22 mouse cellular contexts compared by ENCODE assay signal in genomic region chr2:103081706-103082105, GRCm38 (mm10). TPM values are rescaled to one million over a fixed set of nuclear protein-coding genes. Genes with fewer than 3 reads are reported as not detected.
DNase-seq lines count a peak whose midpoint lies in the region; ATAC-seq and TF ChIP-seq lines count a peak whose summit lies in the region.
"Had no signal": no experiment of that assay in that cellular context is flagged by ENCODE, and none has a peak within 500 bp of the region (broad histone marks: within the 10 kb centered on the region; RNA-seq: fewer than 3 reads in every experiment).

No protein-coding gene starts in this region.

- ATAC-seq in liver, embryonic 11.5 days (replicated peaks; ENCODE audit: low FRiP score), result no peak
- ATAC-seq in midbrain, embryonic 11.5 days (ENCODE audit: low FRiP score), result no peak
- ATAC-seq: CD4-positive, CD25-positive, alpha-beta regulatory T cell, adult 4 months; forebrain, embryonic 14.5 days; forebrain, embryonic 16.5 days had no signal

- H3K27me3 ChIP-seq in liver, adult 2 months (ENCODE audit: control insufficient read depth, insufficient read depth, low read length), result no peaks in the 10 kb centered on the region
- H3K27me3 ChIP-seq in liver, embryonic 11.5 days (replicated peaks; ENCODE audit: control insufficient read depth, insufficient read depth, low read length), result no peaks in the 10 kb centered on the region
- H3K27me3 ChIP-seq in spleen, adult 2 months (ENCODE audit: control insufficient read depth, insufficient read depth, low read length), result no peaks in the 10 kb centered on the region
- H3K27me3 ChIP-seq in CH12.LX (replicated peaks), result no peaks in the 10 kb centered on the region
- no peaks in the 10 kb centered on the region for H3K27me3 ChIP-seq in midbrain, embryonic 11.5 days (ENCODE audit: control insufficient read depth, insufficient read depth, low read length)
- H3K27me3 ChIP-seq: embryonic facial prominence, embryonic 13.5 days; embryonic facial prominence, embryonic 15.5 days; forebrain, embryonic 12.5 days had no signal

- no peak for TF ChIP-seq RAD21 in CH12.LX (IDR thresholded peaks at IDR 0.05; ENCODE audit: low read depth, low read length)

- H3K4me2 ChIP-seq in liver, embryonic 11.5 days, result no peak overlapping the region
- peak overlapping the region; percentile 29; the same call in 1 of the 2 replicates for H3K4me2 ChIP-seq in CH12.LX (ENCODE audit: insufficient read depth, low read depth, poor library complexity, severe bottlenecking)
- no peak overlapping the region for H3K4me2 ChIP-seq in midbrain, embryonic 11.5 days
- H3K4me2 ChIP-seq: embryonic facial prominence, embryonic 13.5 days; embryonic facial prominence, embryonic 15.5 days; forebrain, embryonic 12.5 days had no signal

- TF ChIP-seq EP300 in CH12.LX (IDR thresholded peaks at IDR 0.05; ENCODE audit: low read length), result no peak

- peaks cover 8% of the 10 kb centered on the region; the same call in 1 of the 2 replicates for H3K79me2 ChIP-seq in liver, adult 2 months (ENCODE audit: control insufficient read depth, insufficient read depth, low read length)
- peaks cover 27% of the 10 kb centered on the region for H3K79me2 ChIP-seq in CH12.LX (replicated peaks; ENCODE audit: control insufficient read depth, extremely low read depth, insufficient read depth, poor library complexity, severe bottlenecking)

- H3K27ac ChIP-seq in liver, adult 2 months (replicated peaks; ENCODE audit: insufficient read depth, low read depth, low read length), result peak overlapping the region; percentile 93
- no peak overlapping the region for H3K27ac ChIP-seq in liver, embryonic 11.5 days (ENCODE audit: low read depth, low read length)
- 0 out of 2 replicates have a peak overlapping the region, but pooled peaks have one; percentile 20 for H3K27ac ChIP-seq in spleen, adult 2 months (ENCODE audit: insufficient read depth, low read length)
- H3K27ac ChIP-seq in CH12.LX (ENCODE audit: insufficient read depth, low read depth), result no peak overlapping the region
- no peak overlapping the region for H3K27ac ChIP-seq in midbrain, embryonic 11.5 days (ENCODE audit: low read depth, low read length)
- H3K27ac ChIP-seq: embryonic facial prominence, embryonic 13.5 days; embryonic facial prominence, embryonic 15.5 days; forebrain, embryonic 10.5 days; forebrain, embryonic 12.5 days had no signal

- H3K9me3 ChIP-seq in liver, embryonic 11.5 days (ENCODE audit: control insufficient read depth, low read length), result no peaks in the 10 kb centered on the region
- no peaks in the 10 kb centered on the region for H3K9me3 ChIP-seq in CH12.LX (replicated peaks; ENCODE audit: low read length)
- H3K9me3 ChIP-seq in midbrain, embryonic 11.5 days (ENCODE audit: control insufficient read depth, low read length), result no peaks in the 10 kb centered on the region
- H3K9me3 ChIP-seq: embryonic facial prominence, embryonic 13.5 days; embryonic facial prominence, embryonic 15.5 days; forebrain, embryonic 10.5 days; forebrain, embryonic 12.5 days had no signal

- 10% methylated on average over 5 of the region's 5 CpGs for WGBS in liver, adult 2 months
- 67% methylated on average over 5 of the region's 5 CpGs for whole genome bisulfite sequencing in liver, embryonic 11.5 days
- 82% methylated on average over 5 of the region's 5 CpGs for WGBS in spleen, adult 2 months
- 93% methylated on average over 5 of the region's 5 CpGs for WGBS in midbrain, embryonic 11.5 days

- no peak for TF ChIP-seq POLR2A in liver, adult 2 months (IDR thresholded peaks at IDR 0.05; ENCODE audit: extremely low read depth, insufficient read depth, low read length)
- no peak for TF ChIP-seq POLR2A in spleen, adult 2 months (IDR thresholded peaks at IDR 0.05; ENCODE audit: low read depth, low read length)
- TF ChIP-seq POLR2A in CH12.LX (IDR thresholded peaks at IDR 0.05; ENCODE audit: low read depth, low read length), result no peak

- no peak overlapping the region; the same call in 1 of the 2 replicates for H3K4me3 ChIP-seq in liver, adult 2 months (ENCODE audit: insufficient read depth, low read depth, low read length)
- no peak overlapping the region for H3K4me3 ChIP-seq in liver, embryonic 11.5 days (ENCODE audit: low read depth, low read length)
- no peak overlapping the region for H3K4me3 ChIP-seq in spleen, adult 2 months (ENCODE audit: extremely low read depth, insufficient read depth, insufficient read length)
- H3K4me3 ChIP-seq in CH12.LX (replicated peaks in 1 of 3; ENCODE audit: low read depth in 2 of 3, low read length in 2 of 3, poor library complexity in 1 of 3), result no peak overlapping the region
- no peak overlapping the region for H3K4me3 ChIP-seq in midbrain, embryonic 11.5 days (ENCODE audit: low read depth, low read length)
- H3K4me3 ChIP-seq: embryonic facial prominence, embryonic 13.5 days; embryonic facial prominence, embryonic 15.5 days; erythroblast, embryonic 14.5 days; forebrain, embryonic 10.5 days; forebrain, embryonic 12.5 days had no signal

- no peak for TF ChIP-seq CTCF in liver, adult 2 months (IDR thresholded peaks at IDR 0.05; ENCODE audit: low read depth, low read length)
- TF ChIP-seq CTCF in spleen, adult 2 months (IDR thresholded peaks at IDR 0.05; ENCODE audit: extremely low read depth, insufficient read depth, insufficient read length, insufficient replicate concordance), result no peak
- TF ChIP-seq CTCF in CH12.LX (conservative IDR thresholded peaks at IDR 0.05 in 1 of 2, IDR thresholded peaks at IDR 0.05 in 1 of 2; ENCODE audit: low read depth in 2 of 2, low read length in 2 of 2), result no peak

- H3K36me3 ChIP-seq in liver, adult 2 months (ENCODE audit: control insufficient read depth, insufficient read depth, low read length), result peaks cover 4% of the 10 kb centered on the region
- no peaks in the 10 kb centered on the region for H3K36me3 ChIP-seq in liver, embryonic 11.5 days (ENCODE audit: control insufficient read depth, insufficient read depth, low read length)
- no peaks in the 10 kb centered on the region for H3K36me3 ChIP-seq in spleen, adult 2 months (ENCODE audit: control insufficient read depth, insufficient read depth, low read length)
- peaks cover 39 to 74% of the 10 kb centered on the region in 2 experiments for H3K36me3 ChIP-seq in CH12.LX (replicated peaks in 1 of 2; ENCODE audit: control insufficient read depth in 1 of 2, insufficient read depth in 1 of 2, low read length in 1 of 2)
- no peaks in the 10 kb centered on the region for H3K36me3 ChIP-seq in midbrain, embryonic 11.5 days (ENCODE audit: control insufficient read depth, insufficient read depth, low read length)
- H3K36me3 ChIP-seq: embryonic facial prominence, embryonic 15.5 days; forebrain, embryonic 10.5 days; forebrain, embryonic 12.5 days had no signal

- dilution Hi-C loops in CH12.LX (cut with MboI; ENCODE audit: extremely low pct_ligation_motif_present, extremely low pct_unique_long_range_greater_than_20kb, low sequenced_read_pairs), result no loop called here

- peak; percentile 88 for DNase-seq in liver, adult 2 months (ENCODE audit: extremely low read depth, low read depth, low spot score)
- DNase-seq in liver, embryonic 11.5 days (ENCODE audit: low spot score), result no peak
- no peak for DNase-seq in spleen, adult 2 months (ENCODE audit: low read depth in 1 of 2, low spot score in 2 of 2)
- DNase-seq in spleen, adult 12 weeks (ENCODE audit: low spot score), result no peak
- DNase-seq in CH12.LX (ENCODE audit: extremely low read depth) (no peak), adipocyte (ENCODE audit: low spot score) (peak; percentile 54)
- DNase-seq in B cell, adult 2 months, result no peak
- DNase-seq in midbrain, embryonic 11.5 days (ENCODE audit: low spot score, missing footprints), result no peak
- DNase-seq: adrenal gland, adult 8-10 months; cerebellum, adult 11 months; cerebellum, adult 8-10 months; cerebellum, adult 9-11 months; cerebellum, postnatal 36 days; embryo, embryonic 11 days had no signal

- H3K9ac ChIP-seq in liver, adult 2 months (ENCODE audit: low read depth, low read length), result peak overlapping the region; percentile 47; the same call in 1 of the 2 replicates
- no peak overlapping the region for H3K9ac ChIP-seq in liver, embryonic 11.5 days (ENCODE audit: low read depth, low read length)
- no peak overlapping the region for H3K9ac ChIP-seq in CH12.LX (ENCODE audit: insufficient read depth, low read depth)
- H3K9ac ChIP-seq in midbrain, embryonic 11.5 days (ENCODE audit: low read length), result no peak overlapping the region
- H3K9ac ChIP-seq: embryonic facial prominence, embryonic 13.5 days; embryonic facial prominence, embryonic 15.5 days; forebrain, embryonic 12.5 days had no signal

- H3K4me1 ChIP-seq in liver, adult 2 months (ENCODE audit: control insufficient read depth, insufficient read depth, low read length), result peaks cover 17% of the 10 kb centered on the region
- no peaks in the 10 kb centered on the region for H3K4me1 ChIP-seq in liver, embryonic 11.5 days (replicated peaks; ENCODE audit: control insufficient read depth, insufficient read depth, low read length)
- no peaks in the 10 kb centered on the region for H3K4me1 ChIP-seq in spleen, adult 2 months (ENCODE audit: control insufficient read depth, insufficient read depth, insufficient read length)
- H3K4me1 ChIP-seq in CH12.LX (ENCODE audit: control insufficient read depth in 1 of 2, insufficient read depth in 2 of 2), result peaks cover 0 to 57% of the 10 kb centered on the region in 2 experiments; a peak in 2 of 4 replicates
- H3K4me1 ChIP-seq in midbrain, embryonic 11.5 days (ENCODE audit: control insufficient read depth, insufficient read depth, low read length), result no peaks in the 10 kb centered on the region
- H3K4me1 ChIP-seq: embryonic facial prominence, embryonic 13.5 days; embryonic facial prominence, embryonic 15.5 days; forebrain, embryonic 10.5 days; forebrain, embryonic 12.5 days had no signal

- in situ Hi-C loops in CH12.LX (cut with MboI; ENCODE audit: low pct_ligation_motif_present, low pct_unique_long_range_greater_than_20kb, low sequenced_read_pairs), result loop anchor here (10.0 kb wide), 1 partner anchor 397 kb away; no protein-coding TSS in a partner anchor

RNA-seq across cellular contexts. Expression of gene Apip, which starts 8.2 kb away (rescaled TPM):
- total RNA-seq in liver, adult 2 months (2014; rRNA removed), result 22.5 and 30.3 TPM in 2 replicates
- polyA plus RNA-seq in liver, adult 2 months (2012; rRNA removed), result 12.5 and 13.6 TPM in 2 replicates
- 63.4 and 67.2 TPM in 2 replicates for polyA plus RNA-seq in liver, embryonic 11.5 days (2014; fragmentation: Nextera tagmentation; extraction: Ambion mirVana)
- polyA plus RNA-seq in spleen, adult 2 months (2012; rRNA removed), result 7.1 and 7.4 TPM in 2 replicates
- total RNA-seq in CH12.LX (2012; rRNA removed) (111 and 126 TPM in 2 replicates), CH12.LX (2014; rRNA removed) (222 and 233 TPM in 2 replicates)
- polyA plus RNA-seq in CH12.LX (2012; ENCODE audit: insufficient read length, low read depth), result 142 and 184 TPM in 2 replicates
- 60.0 and 61.8 TPM in 2 replicates for polyA plus RNA-seq in midbrain, embryonic 11.5 days (2014; fragmentation: Nextera tagmentation; extraction: Ambion mirVana)

RNA-seq across cellular contexts. Expression of gene Pdhx, which starts 8.4 kb away (rescaled TPM):
- total RNA-seq in liver, adult 2 months (2014; rRNA removed), result 16.9 and 24.0 TPM in 2 replicates
- 18.4 and 19.2 TPM in 2 replicates for polyA plus RNA-seq in liver, adult 2 months (2012; rRNA removed)
- 36.8 and 41.9 TPM in 2 replicates for polyA plus RNA-seq in liver, embryonic 11.5 days (2014; fragmentation: Nextera tagmentation; extraction: Ambion mirVana)
- polyA plus RNA-seq in spleen, adult 2 months (2012; rRNA removed), result 4.7 and 5.1 TPM in 2 replicates
- total RNA-seq in CH12.LX (2012; rRNA removed) (66.9 and 78.9 TPM in 2 replicates), CH12.LX (2014; rRNA removed) (131 and 140 TPM in 2 replicates)
- 97.4 and 104 TPM in 2 replicates for polyA plus RNA-seq in CH12.LX (2012; ENCODE audit: insufficient read length, low read depth)
- polyA plus RNA-seq in midbrain, embryonic 11.5 days (2014; fragmentation: Nextera tagmentation; extraction: Ambion mirVana), result 54.4 and 57.7 TPM in 2 replicates

Comparison
In these comparisons a context has a peak if more than half of its experiments do, and no peak if none do; other contexts are left out.
1. DNase-seq: peak in liver, adult 2 months (single experiment) and adipocyte (single experiment); none in liver, embryonic 11.5 days (single experiment), spleen, adult 2 months (0 of 2), spleen, adult 12 weeks (single experiment), CH12.LX (single experiment), B cell, adult 2 months (0 of 2) and midbrain, embryonic 11.5 days (single experiment).
2. H3K27ac ChIP-seq: peak in liver, adult 2 months (single experiment) and spleen, adult 2 months (single experiment); none in liver, embryonic 11.5 days (single experiment), CH12.LX (single experiment) and midbrain, embryonic 11.5 days (single experiment).